ENCODE assay signal across 17 mouse cellular contexts in the genomic region with DNA sequence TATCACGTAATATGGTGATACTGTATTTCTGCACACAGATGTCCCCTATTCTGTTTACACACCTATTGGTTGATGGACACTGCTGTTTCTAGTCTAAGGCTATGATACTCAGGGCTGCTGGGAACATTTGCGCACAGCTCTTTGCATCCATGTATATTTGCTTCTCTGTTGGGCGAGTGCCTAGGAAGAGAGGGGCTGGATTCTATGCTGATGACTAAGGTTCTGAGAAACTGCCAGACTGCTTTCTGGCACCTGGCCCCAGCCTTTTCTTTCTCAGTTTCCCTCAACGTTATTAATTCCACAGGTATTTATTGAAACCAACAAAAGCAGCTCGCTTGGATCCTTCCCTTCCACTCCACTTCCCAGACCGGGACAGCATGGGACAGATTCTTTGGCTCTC.
DNase-seq lines count a peak whose midpoint lies in the region; ATAC-seq and TF ChIP-seq lines count a peak whose summit lies in the region.
"Had no signal": no experiment of that assay in that cellular context is flagged by ENCODE, and none has a peak within 500 bp of the region (broad histone marks: within the 10 kb centered on the region; RNA-seq: fewer than 3 reads in every experiment).

No protein-coding gene starts in this region.

- TF ChIP-seq CTCF in thymus, adult 2 months (IDR thresholded peaks at IDR 0.05; ENCODE audit: borderline replicate concordance, control insufficient read depth, extremely low read depth, insufficient read depth, low read length, poor library complexity), result no peak

- H3K9ac ChIP-seq in forebrain, embryonic 16.5 days (replicated peaks; ENCODE audit: low read depth, low read length), result no peak overlapping the region
- no peak overlapping the region for H3K9ac ChIP-seq in forebrain, embryonic 11.5 days (ENCODE audit: low read length)
- H3K9ac ChIP-seq in limb, embryonic 14.5 days (ENCODE audit: low read depth, low read length, severe bottlenecking), result no peak overlapping the region
- no peak overlapping the region for H3K9ac ChIP-seq in heart, embryonic 11.5 days (ENCODE audit: low read depth, low read length)
- H3K9ac ChIP-seq: embryonic facial prominence, embryonic 12.5 days; kidney, embryonic 15.5 days; midbrain, embryonic 12.5 days had no signal

- DNase-seq in forebrain, embryonic 11.5 days (ENCODE audit: low spot score), result no peak
- peak; percentile 63 for DNase-seq in 3134 (ENCODE audit: extremely low read depth, insufficient read length, low spot score)
- DNase-seq in adipocyte (ENCODE audit: low spot score), result peak; percentile 21
- peak; percentile 81 for DNase-seq in limb, embryonic 14.5 days (ENCODE audit: low spot score)
- DNase-seq in kidney, postnatal 4 days, result no peak
- DNase-seq in thymus, adult 2 months, result no peak
- DNase-seq: adrenal gland, postnatal 14 days; heart, adult 11 months; layer of hippocampus, adult 9-11 months; lung, adult 2 months; lung, postnatal 4 days; thymus, adult 18-20 months had no signal

- no peak overlapping the region for H3K4me3 ChIP-seq in forebrain, embryonic 16.5 days (replicated peaks; ENCODE audit: low read length)
- H3K4me3 ChIP-seq in forebrain, embryonic 11.5 days (ENCODE audit: low read depth, low read length), result no peak overlapping the region
- H3K4me3 ChIP-seq in limb, embryonic 14.5 days (replicated peaks; ENCODE audit: low read length), result no peak overlapping the region
- H3K4me3 ChIP-seq in heart, embryonic 11.5 days (ENCODE audit: low read depth, low read length), result no peak overlapping the region
- no peak overlapping the region for H3K4me3 ChIP-seq in thymus, adult 2 months (ENCODE audit: control insufficient read depth, insufficient read depth, low read length)
- H3K4me3 ChIP-seq: embryonic facial prominence, embryonic 12.5 days; kidney, embryonic 15.5 days; midbrain, embryonic 12.5 days had no signal

- no peak overlapping the region for H3K4me2 ChIP-seq in forebrain, embryonic 16.5 days (ENCODE audit: low read length)
- H3K4me2 ChIP-seq in forebrain, embryonic 11.5 days (ENCODE audit: low read depth, low read length, severe bottlenecking), result no peak overlapping the region
- H3K4me2 ChIP-seq in limb, embryonic 14.5 days (replicated peaks; ENCODE audit: low read depth, low read length, severe bottlenecking), result no peak overlapping the region
- no peak overlapping the region for H3K4me2 ChIP-seq in heart, embryonic 11.5 days
- H3K4me2 ChIP-seq: embryonic facial prominence, embryonic 12.5 days; kidney, embryonic 15.5 days; midbrain, embryonic 12.5 days had no signal

- H3K4me1 ChIP-seq in forebrain, embryonic 16.5 days (replicated peaks; ENCODE audit: control insufficient read depth, insufficient read depth, low read length), result peaks cover 21% of the 10 kb centered on the region
- peaks cover 7% of the 10 kb centered on the region for H3K4me1 ChIP-seq in forebrain, embryonic 11.5 days (replicated peaks; ENCODE audit: control insufficient read depth, insufficient read depth, low read length)
- H3K4me1 ChIP-seq in limb, embryonic 14.5 days (ENCODE audit: control insufficient read depth, insufficient read depth, low read length), result peaks cover 31% of the 10 kb centered on the region
- H3K4me1 ChIP-seq in heart, embryonic 11.5 days (ENCODE audit: control insufficient read depth, insufficient read depth, low read length), result peaks cover 5% of the 10 kb centered on the region; the same call in 1 of the 2 replicates
- H3K4me1 ChIP-seq in thymus, adult 2 months (replicated peaks; ENCODE audit: control insufficient read depth, insufficient read depth, low read length), result no peaks in the 10 kb centered on the region

- H3K27me3 ChIP-seq in forebrain, embryonic 16.5 days (replicated peaks; ENCODE audit: control insufficient read depth, insufficient read depth, low read length), result no peaks in the 10 kb centered on the region
- H3K27me3 ChIP-seq in forebrain, embryonic 11.5 days (ENCODE audit: control insufficient read depth, insufficient read depth, low read length), result peaks cover 35% of the 10 kb centered on the region
- H3K27me3 ChIP-seq in limb, embryonic 14.5 days (ENCODE audit: control insufficient read depth, insufficient read depth, low read length), result no peaks in the 10 kb centered on the region
- H3K27me3 ChIP-seq in heart, embryonic 11.5 days (ENCODE audit: control insufficient read depth, insufficient read depth, low read length), result no peaks in the 10 kb centered on the region; the same call in 1 of the 2 replicates
- H3K27me3 ChIP-seq in thymus, adult 2 months (ENCODE audit: control insufficient read depth, insufficient read depth, low read length), result no peaks in the 10 kb centered on the region

- TF ChIP-seq POLR2A in limb, embryonic 14.5 days (IDR thresholded peaks at IDR 0.05; ENCODE audit: borderline replicate concordance, extremely low read depth, insufficient read depth, insufficient read length), result no peak
- TF ChIP-seq POLR2A in thymus, adult 2 months (IDR thresholded peaks at IDR 0.05; ENCODE audit: control insufficient read depth, extremely low read depth, insufficient read depth, low read length, poor library complexity), result no peak

- H3K36me3 ChIP-seq in forebrain, embryonic 16.5 days (ENCODE audit: control insufficient read depth, insufficient read depth), result no peaks in the 10 kb centered on the region
- no peaks in the 10 kb centered on the region for H3K36me3 ChIP-seq in forebrain, embryonic 11.5 days (ENCODE audit: control insufficient read depth, insufficient read depth, low read length)
- H3K36me3 ChIP-seq in limb, embryonic 14.5 days (ENCODE audit: control insufficient read depth, insufficient read depth, low read length), result no peaks in the 10 kb centered on the region
- H3K36me3 ChIP-seq in heart, embryonic 11.5 days (ENCODE audit: control insufficient read depth, insufficient read depth, low read length), result no peaks in the 10 kb centered on the region
- H3K36me3 ChIP-seq in thymus, adult 2 months (ENCODE audit: control insufficient read depth, insufficient read depth, low read length), result no peaks in the 10 kb centered on the region
- H3K36me3 ChIP-seq: embryonic facial prominence, embryonic 12.5 days; kidney, embryonic 15.5 days; midbrain, embryonic 12.5 days had no signal

- 45% methylated on average over 6 of the region's 6 CpGs for WGBS in forebrain, embryonic 16.5 days
- WGBS in forebrain, embryonic 11.5 days, result 81% methylated on average over 6 of the region's 6 CpGs
- WGBS in limb, embryonic 14.5 days, result 46% methylated on average over 6 of the region's 6 CpGs
- WGBS in heart, embryonic 11.5 days (ENCODE audit: insufficient replicate concordance), result 77% methylated on average over 6 of the region's 6 CpGs
- 93% methylated on average over 6 of the region's 6 CpGs for WGBS in thymus, adult 2 months

- H3K9me3 ChIP-seq in forebrain, embryonic 16.5 days (ENCODE audit: control insufficient read depth, low read length), result no peaks in the 10 kb centered on the region
- H3K9me3 ChIP-seq in forebrain, embryonic 11.5 days (ENCODE audit: control insufficient read depth, low read length), result no peaks in the 10 kb centered on the region; the same call in 1 of the 2 replicates
- no peaks in the 10 kb centered on the region for H3K9me3 ChIP-seq in limb, embryonic 14.5 days (ENCODE audit: control insufficient read depth, low read length)
- H3K9me3 ChIP-seq in heart, embryonic 11.5 days (replicated peaks; ENCODE audit: control insufficient read depth, low read length), result no peaks in the 10 kb centered on the region
- H3K9me3 ChIP-seq: embryonic facial prominence, embryonic 12.5 days; kidney, embryonic 15.5 days; midbrain, embryonic 12.5 days had no signal

- ATAC-seq in forebrain, embryonic 16.5 days, result peak; percentile 54; the same call in 1 of the 2 replicates
- ATAC-seq in forebrain, embryonic 11.5 days (replicated peaks; ENCODE audit: low FRiP score), result no peak
- ATAC-seq in limb, embryonic 14.5 days (ENCODE audit: low FRiP score, low read depth), result peak; percentile 51
- ATAC-seq in heart, embryonic 11.5 days (replicated peaks; ENCODE audit: insufficient number of reproducible peaks, low FRiP score, low TSS enrichment), result no peak

- no peak overlapping the region for H3K27ac ChIP-seq in forebrain, embryonic 16.5 days (ENCODE audit: low read length)
- no peak overlapping the region for H3K27ac ChIP-seq in forebrain, embryonic 11.5 days (ENCODE audit: low read depth, low read length)
- H3K27ac ChIP-seq in limb, embryonic 14.5 days (replicated peaks; ENCODE audit: low read depth, low read length), result no peak overlapping the region
- H3K27ac ChIP-seq in heart, embryonic 11.5 days (ENCODE audit: low read depth, low read length), result no peak overlapping the region
- H3K27ac ChIP-seq in thymus, adult 2 months (ENCODE audit: control insufficient read depth, insufficient read depth, low read length), result no peak overlapping the region
- H3K27ac ChIP-seq: embryonic facial prominence, embryonic 12.5 days; kidney, embryonic 15.5 days; midbrain, embryonic 12.5 days had no signal

Comparison
In these comparisons a context has a peak if more than half of its experiments do, and no peak if none do; other contexts are left out.
1. ATAC-seq: peak in forebrain, embryonic 16.5 days (single experiment) and limb, embryonic 14.5 days (single experiment); none in forebrain, embryonic 11.5 days (single experiment) and heart, embryonic 11.5 days (single experiment).
2. DNase-seq: peak in 3134 (single experiment), adipocyte (single experiment) and limb, embryonic 14.5 days (single experiment); none in forebrain, embryonic 11.5 days (single experiment), kidney, postnatal 4 days (0 of 2) and thymus, adult 2 months (single experiment).